Mouse (Mus musculus) inflammation-experienced regulatory T-cells, adult 16 weeks (primary cell): Measurements from ENCODE around the gene Kcnc2. TPM values are rescaled to one million over a fixed set of nuclear protein-coding genes. Genes with fewer than 3 reads are reported as not detected.

Experiments used
- polyA plus RNA-seq: library from polyadenylated mRNA; unstranded; fragments of 100-300 nt; shearing (Covaris generic); gene quantifications from one replicate; pipeline ENCODE4 v1.2.1, GENCODE M21; 2017

The Kcnc2 gene
- not detected for polyA plus RNA-seq

DNA sequence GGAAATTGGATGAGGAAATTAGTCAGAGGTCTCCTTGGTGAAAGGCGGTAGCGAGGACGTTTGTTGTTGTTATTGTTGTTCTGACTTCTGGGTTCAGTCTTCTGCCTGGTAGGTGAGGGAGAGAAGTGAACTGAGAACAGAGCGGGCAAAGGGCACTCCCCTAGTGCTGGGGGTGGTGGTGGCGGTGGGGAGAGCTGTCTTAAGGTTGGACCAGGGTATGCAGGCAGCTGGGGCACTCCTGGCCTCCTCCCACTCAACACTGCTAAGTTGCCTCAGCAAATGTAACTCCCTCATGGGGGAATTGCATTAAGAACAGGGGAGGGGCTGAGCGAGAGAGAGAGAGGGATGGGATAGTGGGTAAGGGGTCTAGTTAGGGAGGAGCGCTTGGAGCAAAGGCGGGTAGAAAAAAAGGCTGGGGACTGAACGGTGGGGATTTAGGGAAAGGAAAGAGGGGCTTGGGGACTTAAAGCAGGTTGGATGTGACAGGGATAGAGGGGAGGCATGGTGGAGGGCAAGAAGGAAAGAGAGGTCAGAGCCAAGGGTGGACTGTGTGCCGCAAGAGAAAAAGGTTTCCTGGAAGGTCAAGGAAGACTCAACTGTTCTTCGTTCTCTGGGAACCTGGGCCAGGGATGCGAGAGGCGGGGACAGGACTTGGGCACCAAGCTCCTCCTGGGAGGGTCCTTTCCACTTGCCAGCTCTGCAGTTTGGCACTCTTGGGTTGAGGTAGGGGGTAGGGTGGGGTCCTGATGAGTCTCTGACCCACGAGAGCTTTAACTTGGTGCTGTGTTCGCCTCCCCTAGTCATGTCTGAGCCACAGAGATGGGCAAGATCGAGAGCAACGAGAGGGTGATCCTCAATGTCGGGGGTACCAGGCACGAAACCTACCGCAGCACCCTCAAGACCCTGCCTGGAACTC, at the start of gene Kcnc2:
Gene Kcnc2 (plus strand): TSS at position 235 of the 916 bp plus-strand sequence.

Other genes starting within 250 kb of the Kcnc2 start
- gene Glipr1l1, start 210.9 kb upstream of the Kcnc2 start, polyA plus RNA-seq: not detected
- gene Glipr1l2, start 187.8 kb upstream of the Kcnc2 start, polyA plus RNA-seq: not detected
- not detected for gene Glipr1l3, start 110.8 kb upstream of the Kcnc2 start, polyA plus RNA-seq
- gene Caps2, start 107.5 kb upstream of the Kcnc2 start, polyA plus RNA-seq: 0.17 TPM